Mouse (Mus musculus): Measurements from ENCODE around the gene Proca1. TPM values are rescaled to one million over a fixed set of nuclear protein-coding genes. Genes with fewer than 3 reads are reported as not detected.

The Proca1 gene
- polyA plus RNA-seq, 1 experiment from 2014 or later: 4.2 TPM

- peak overlapping the region; percentile 91 for H3K4me2 ChIP-seq
- peak overlapping the region; percentile 80 for H3K9ac ChIP-seq (ENCODE audit: low read depth, low read length)
- no peaks in the 10 kb centered on the region for H3K9me3 ChIP-seq (replicated peaks; ENCODE audit: control insufficient read depth, low read length)
- H3K36me3 ChIP-seq (ENCODE audit: control insufficient read depth, insufficient read depth, low read length): peaks cover 21% of the 10 kb centered on the region
- H3K27me3 ChIP-seq (ENCODE audit: control insufficient read depth, insufficient read depth, low read length): no peaks in the 10 kb centered on the region
- no peak for ATAC-seq (replicated peaks; ENCODE audit: insufficient number of reproducible peaks, low FRiP score, low TSS enrichment)
- under 1% methylated on average over 23 of the region's 23 CpGs for WGBS (ENCODE audit: insufficient replicate concordance)
- H3K27ac ChIP-seq (ENCODE audit: low read depth, low read length): peak overlapping the region; percentile 97
- H3K4me3 ChIP-seq (ENCODE audit: low read depth, low read length): peak overlapping the region; percentile 69
- peaks cover 27% of the 10 kb centered on the region for H3K4me1 ChIP-seq (ENCODE audit: control insufficient read depth, insufficient read depth, low read length)
Observed at GRCm38 (mm10) chr11:78176905-78177331, 16.3 kb upstream of the Proca1 start.

- H3K4me1 ChIP-seq (ENCODE audit: control insufficient read depth, insufficient read depth, low read length): peaks cover 33% of the 10 kb centered on the region
- no peaks in the 10 kb centered on the region for H3K27me3 ChIP-seq (ENCODE audit: control insufficient read depth, insufficient read depth, low read length)
- ATAC-seq (replicated peaks; ENCODE audit: insufficient number of reproducible peaks, low FRiP score, low TSS enrichment): no peak
- H3K4me2 ChIP-seq: peak overlapping the region; percentile 91
- H3K4me3 ChIP-seq (ENCODE audit: low read depth, low read length): peak overlapping the region; percentile 69
- H3K9me3 ChIP-seq (replicated peaks; ENCODE audit: control insufficient read depth, low read length): no peaks in the 10 kb centered on the region
- H3K36me3 ChIP-seq (ENCODE audit: control insufficient read depth, insufficient read depth, low read length): peaks cover 22% of the 10 kb centered on the region
- peak overlapping the region; percentile 97 for H3K27ac ChIP-seq (ENCODE audit: low read depth, low read length)
- peak overlapping the region; percentile 80 for H3K9ac ChIP-seq (ENCODE audit: low read depth, low read length)
- WGBS (ENCODE audit: insufficient replicate concordance): 2% methylated on average over 10 of the region's 10 CpGs
Observed at GRCm38 (mm10) chr11:78177437-78177836, 15.8 kb upstream of the Proca1 start.

- peaks cover 22% of the 10 kb centered on the region for H3K36me3 ChIP-seq (ENCODE audit: control insufficient read depth, insufficient read depth, low read length)
- H3K4me2 ChIP-seq: peak overlapping the region; percentile 91
- peak overlapping the region; percentile 69 for H3K4me3 ChIP-seq (ENCODE audit: low read depth, low read length)
- peak; percentile 81 for ATAC-seq (replicated peaks; ENCODE audit: insufficient number of reproducible peaks, low FRiP score, low TSS enrichment)
- under 1% methylated on average over 63 of the region's 84 CpGs for WGBS (ENCODE audit: insufficient replicate concordance)
- peak overlapping the region; percentile 80 for H3K9ac ChIP-seq (ENCODE audit: low read depth, low read length)
- peak overlapping the region; percentile 97 for H3K27ac ChIP-seq (ENCODE audit: low read depth, low read length)
- H3K27me3 ChIP-seq (ENCODE audit: control insufficient read depth, insufficient read depth, low read length): no peaks in the 10 kb centered on the region
- peaks cover 34% of the 10 kb centered on the region for H3K4me1 ChIP-seq (ENCODE audit: control insufficient read depth, insufficient read depth, low read length)
- H3K9me3 ChIP-seq (replicated peaks; ENCODE audit: control insufficient read depth, low read length): no peaks in the 10 kb centered on the region
Observed at GRCm38 (mm10) chr11:78177903-78178858, 15.0 kb upstream of the Proca1 start.

- H3K4me1 ChIP-seq (ENCODE audit: control insufficient read depth, insufficient read depth, low read length): peaks cover 36% of the 10 kb centered on the region
- H3K36me3 ChIP-seq (ENCODE audit: control insufficient read depth, insufficient read depth, low read length): peaks cover 22% of the 10 kb centered on the region
- ATAC-seq (replicated peaks; ENCODE audit: insufficient number of reproducible peaks, low FRiP score, low TSS enrichment): peak; percentile 3; the same call in 1 of the 2 replicates
- H3K9me3 ChIP-seq (replicated peaks; ENCODE audit: control insufficient read depth, low read length): no peaks in the 10 kb centered on the region
- peak overlapping the region; percentile 69 for H3K4me3 ChIP-seq (ENCODE audit: low read depth, low read length)
- no peaks in the 10 kb centered on the region for H3K27me3 ChIP-seq (ENCODE audit: control insufficient read depth, insufficient read depth, low read length)
- peak overlapping the region; percentile 80 for H3K9ac ChIP-seq (ENCODE audit: low read depth, low read length)
- WGBS (ENCODE audit: insufficient replicate concordance): 1% methylated on average over 29 of the region's 29 CpGs
- peak overlapping the region; percentile 97 for H3K27ac ChIP-seq (ENCODE audit: low read depth, low read length)
- peak overlapping the region; percentile 91 for H3K4me2 ChIP-seq
Observed at GRCm38 (mm10) chr11:78178859-78179437, 14.2 kb upstream of the Proca1 start.

GRCm38 (mm10) chr11:78179438-78179999, 13.7 kb upstream of the Proca1 start:
- peak overlapping the region; percentile 91 for H3K4me2 ChIP-seq
- ATAC-seq (replicated peaks; ENCODE audit: insufficient number of reproducible peaks, low FRiP score, low TSS enrichment): no peak
- peak overlapping the region; percentile 80; the same call in 1 of the 2 replicates for H3K9ac ChIP-seq (ENCODE audit: low read depth, low read length)
- H3K4me3 ChIP-seq (ENCODE audit: low read depth, low read length): peak overlapping the region; percentile 69
- H3K27ac ChIP-seq (ENCODE audit: low read depth, low read length): peak overlapping the region; percentile 97
- H3K9me3 ChIP-seq (replicated peaks; ENCODE audit: control insufficient read depth, low read length): no peaks in the 10 kb centered on the region
- 30% methylated on average over 8 of the region's 8 CpGs for WGBS (ENCODE audit: insufficient replicate concordance)
- peaks cover 22% of the 10 kb centered on the region for H3K36me3 ChIP-seq (ENCODE audit: control insufficient read depth, insufficient read depth, low read length)
- H3K27me3 ChIP-seq (ENCODE audit: control insufficient read depth, insufficient read depth, low read length): no peaks in the 10 kb centered on the region
- peaks cover 38% of the 10 kb centered on the region for H3K4me1 ChIP-seq (ENCODE audit: control insufficient read depth, insufficient read depth, low read length)

- Histone ChIP-seq H3K27ac (ENCODE audit: low read depth, low read length) (peak overlapping the region; percentile 5; the same call in 1 of the 2 replicates), H3K27me3 (ENCODE audit: control insufficient read depth, insufficient read depth, low read length) (no peaks in the 10 kb centered on the region), H3K4me3 (ENCODE audit: low read depth, low read length) (peak overlapping the region; percentile 69; the same call in 1 of the 2 replicates), H3K4me1 (ENCODE audit: control insufficient read depth, insufficient read depth, low read length) (peaks cover 38% of the 10 kb centered on the region), H3K36me3 (ENCODE audit: control insufficient read depth, insufficient read depth, low read length) (peaks cover 22% of the 10 kb centered on the region), H3K4me2 (peak overlapping the region; percentile 91), H3K9ac (ENCODE audit: low read depth, low read length) (no peak overlapping the region; the same call in 1 of the 2 replicates), H3K9me3 (replicated peaks; ENCODE audit: control insufficient read depth, low read length) (no peaks in the 10 kb centered on the region)
- ATAC-seq (replicated peaks; ENCODE audit: insufficient number of reproducible peaks, low FRiP score, low TSS enrichment): no peak
- WGBS (ENCODE audit: insufficient replicate concordance): 64% methylated on average over 6 of the region's 6 CpGs
Observed at GRCm38 (mm10) chr11:78180081-78180761, 13.0 kb upstream of the Proca1 start.

- Histone ChIP-seq H3K9me3 (replicated peaks; ENCODE audit: control insufficient read depth, low read length) (no peaks in the 10 kb centered on the region), H3K4me1 (ENCODE audit: control insufficient read depth, insufficient read depth, low read length) (peaks cover 38% of the 10 kb centered on the region), H3K4me3 (ENCODE audit: low read depth, low read length) (peak overlapping the region; percentile 78), H3K27me3 (ENCODE audit: control insufficient read depth, insufficient read depth, low read length) (no peaks in the 10 kb centered on the region), H3K27ac (ENCODE audit: low read depth, low read length) (0 out of 2 replicates have a peak overlapping the region, but pooled peaks have one; percentile 10), H3K9ac (ENCODE audit: low read depth, low read length) (peak overlapping the region; percentile 85), H3K36me3 (ENCODE audit: control insufficient read depth, insufficient read depth, low read length) (peaks cover 22% of the 10 kb centered on the region), H3K4me2 (peak overlapping the region; percentile 81)
- no peak for ATAC-seq (replicated peaks; ENCODE audit: insufficient number of reproducible peaks, low FRiP score, low TSS enrichment)
- 44% methylated on average over 2 of the region's 2 CpGs for WGBS (ENCODE audit: insufficient replicate concordance)
Observed at GRCm38 (mm10) chr11:78181830-78182357, 11.3 kb upstream of the Proca1 start.
